Mouse (Mus musculus): ENCODE measurements around the gene Cd82. TPM values are rescaled to one million over a fixed set of nuclear protein-coding genes. Genes with fewer than 3 reads are reported as not detected.

The Cd82 gene
- polyA plus RNA-seq, 1 experiment from 2014 or later, result 22.4 TPM

Small RNA genes lying within 50 kb of the gene (microRNA-seq; reads per million reads assigned to microRNA genes)
- gene Mir7001, result not detected

Other genes starting within 250 kb of the Cd82 start
- gene Tspan18, start 128.6 kb downstream of the Cd82 start, polyA plus RNA-seq (2015; fragmentation: Nextera tagmentation; extraction: Ambion mirVana), result 22.0 and 29.3 TPM in 2 replicates
- not detected in 2 replicates for gene Gm10803, start 97.4 kb upstream of the Cd82 start, polyA plus RNA-seq (2015; fragmentation: Nextera tagmentation; extraction: Ambion mirVana)
- 0.09 and 0.13 TPM in 2 replicates for gene Alx4, start 179.2 kb upstream of the Cd82 start, polyA plus RNA-seq (2015; fragmentation: Nextera tagmentation; extraction: Ambion mirVana)

All from neural tube, embryonic 15.5 days (tissue).